Mouse (Mus musculus) liver, embryonic 15.5 days (tissue): ENCODE measurements around the gene Dnttip2. TPM values are rescaled to one million over a fixed set of nuclear protein-coding genes. Genes with fewer than 3 reads are reported as not detected.
"Not testable (repeated sequence)": the region's sequence is repeated elsewhere in the genome, so short reads cannot be mapped to it uniquely, and the experiment has no call there.

Experiments used
- ATAC-seq: fragments of 200-750 bp; cut with Nextera tagmentation; 2 replicates; pipeline ENCODE4 v1.8.0; 2017; ENCODE audit warnings: moderate number of reproducible peaks, mild to moderate bottlenecking, moderate library complexity; ENCODE audit not compliant: insufficient read depth
- H3K27ac ChIP-seq: fragments of 300-500 bp; sonication (generic); replicated peaks from 2 replicates; pipeline ENCODE4 v1.5.1; 2015; ENCODE audit warnings: mild to moderate bottlenecking, inconsistent platforms
- H3K27me3 ChIP-seq: fragments of 300-500 bp; sonication (generic); 2 replicates; pipeline ENCODE4 v1.6.1; 2015; ENCODE audit warnings: mild to moderate bottlenecking, inconsistent platforms
- H3K36me3 ChIP-seq: fragments of 300-500 bp; sonication (generic); replicated peaks from 2 replicates; pipeline ENCODE4 v1.6.1; 2015; ENCODE audit warnings: moderate library complexity, mild to moderate bottlenecking, inconsistent platforms
- H3K4me1 ChIP-seq: fragments of 300-500 bp; sonication (generic); replicated peaks from 2 replicates; pipeline ENCODE4 v1.6.1; 2015; ENCODE audit warnings: inconsistent platforms
- H3K4me2 ChIP-seq: fragments of 300-500 bp; sonication (generic); 2 replicates; pipeline ENCODE4 v1.6.1; 2015; ENCODE audit warnings: moderate library complexity, mild to moderate bottlenecking, inconsistent platforms
- H3K4me3 ChIP-seq: fragments of 300-500 bp; sonication (generic); replicated peaks from 2 replicates; pipeline ENCODE4 v1.5.1; 2015; ENCODE audit warnings: mild to moderate bottlenecking, inconsistent platforms
- H3K9ac ChIP-seq: fragments of 300-500 bp; sonication (generic); 2 replicates; pipeline ENCODE4 v1.6.1; 2015; ENCODE audit warnings: moderate library complexity, mild to moderate bottlenecking, inconsistent platforms
- H3K9me3 ChIP-seq: fragments of 300-500 bp; sonication (generic); replicated peaks from 2 replicates; pipeline ENCODE4 v1.6.1; 2016; ENCODE audit warnings: inconsistent platforms
- WGBS: fragments of 180-500 bp; shearing (Covaris S2); methylation state at CpG from one replicate; pipeline ENCODE4 v1.1.7; 2015; ENCODE audit warnings: mixed read lengths; ENCODE audit not compliant: insufficient replicate concordance; 5-methylcytosine and 5-hydroxymethylcytosine counted together
- polyA plus RNA-seq: library from polyadenylated mRNA; unstranded; fragments of >200 nt; fragmentation: Nextera tagmentation; extraction: Ambion mirVana; gene quantifications from 2 replicates; pipeline ENCODE4 v1.2.1, GENCODE M21; 2015

Gene Dnttip2
- 25.6 and 29.8 TPM in 2 replicates for polyA plus RNA-seq

- peak within 1 kb of the TSS; percentile 76 for H3K27ac ChIP-seq
- H3K27me3 ChIP-seq = no peaks in the 10 kb centered on the region
- peak within 1 kb of the TSS; percentile 82 for H3K4me2 ChIP-seq
- whole genome bisulfite sequencing = under 1% methylated on average over 57 of the region's 57 CpGs
- H3K9me3 ChIP-seq = no peaks in the 10 kb centered on the region
- peak within 1 kb of the TSS; percentile 96 for H3K4me3 ChIP-seq
- H3K36me3 ChIP-seq = peaks cover 49% of the 10 kb centered on the region
- H3K9ac ChIP-seq = peak within 1 kb of the TSS; percentile 96
- H3K4me1 ChIP-seq = peaks cover 51% of the 10 kb centered on the region
- peak; percentile 87 for ATAC-seq
Observed at GRCm38 (mm10) chr3:122274241-122275024, at the start of gene Dnttip2. Gene Dnttip2 (plus strand): TSS chr3:122274388.

DNA sequence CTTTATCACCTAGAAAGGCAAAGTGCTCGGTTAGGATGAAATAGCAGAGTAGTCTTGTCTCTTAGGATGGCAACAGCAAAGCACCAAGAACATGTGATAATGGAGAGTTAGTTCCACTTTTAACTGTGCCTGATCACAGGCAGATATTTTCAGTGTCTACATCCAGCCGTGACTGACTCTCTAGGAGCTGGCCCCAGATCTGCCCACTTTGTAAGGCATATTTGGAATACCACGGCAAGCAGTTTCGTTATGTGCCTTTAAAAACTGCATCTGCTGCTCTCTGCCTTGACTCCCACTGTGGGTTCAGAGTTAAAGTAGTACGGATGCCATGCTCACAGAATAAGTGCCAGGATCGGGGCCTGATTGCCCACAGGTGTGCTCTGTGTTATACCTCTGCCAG, 47.2 kb upstream of the Dnttip2 start:
- not testable (repeated sequence) for H3K36me3 ChIP-seq, H3K4me2 ChIP-seq, H3K9me3 ChIP-seq, H3K27ac ChIP-seq, H3K4me3 ChIP-seq, H3K27me3 ChIP-seq, H3K9ac ChIP-seq, H3K4me1 ChIP-seq, ATAC-seq
- 60% methylated on average over 6 of the region's 6 CpGs for WGBS

GRCm38 (mm10) chr3:122235772-122236171, 38.4 kb upstream of the Dnttip2 start:
- Histone ChIP-seq H3K36me3 (no peaks in the 10 kb centered on the region), H3K4me3 (no peak overlapping the region), H3K4me1 (no peaks in the 10 kb centered on the region; the same call in 1 of the 2 replicates), H3K9ac (no peak overlapping the region), H3K4me2 (no peak overlapping the region), H3K27ac (no peak overlapping the region), H3K9me3 (no peaks in the 10 kb centered on the region), H3K27me3 (no peaks in the 10 kb centered on the region)
- 32% methylated on average over 1 of the region's 1 CpGs for WGBS
- no peak; the same call in 1 of the 2 replicates for ATAC-seq

GRCm38 (mm10) chr3:122242876-122243275, 31.3 kb upstream of the Dnttip2 start:
- Histone ChIP-seq H3K9ac (no peak overlapping the region), H3K27me3 (no peaks in the 10 kb centered on the region), H3K4me3 (no peak overlapping the region), H3K27ac (peak overlapping the region; percentile 80), H3K4me2 (peak overlapping the region; percentile 44), H3K36me3 (no peaks in the 10 kb centered on the region), H3K9me3 (no peaks in the 10 kb centered on the region), H3K4me1 (peaks cover 29% of the 10 kb centered on the region)
- whole genome bisulfite sequencing = 15% methylated on average over 6 of the region's 6 CpGs
- ATAC-seq = no peak

DNA sequence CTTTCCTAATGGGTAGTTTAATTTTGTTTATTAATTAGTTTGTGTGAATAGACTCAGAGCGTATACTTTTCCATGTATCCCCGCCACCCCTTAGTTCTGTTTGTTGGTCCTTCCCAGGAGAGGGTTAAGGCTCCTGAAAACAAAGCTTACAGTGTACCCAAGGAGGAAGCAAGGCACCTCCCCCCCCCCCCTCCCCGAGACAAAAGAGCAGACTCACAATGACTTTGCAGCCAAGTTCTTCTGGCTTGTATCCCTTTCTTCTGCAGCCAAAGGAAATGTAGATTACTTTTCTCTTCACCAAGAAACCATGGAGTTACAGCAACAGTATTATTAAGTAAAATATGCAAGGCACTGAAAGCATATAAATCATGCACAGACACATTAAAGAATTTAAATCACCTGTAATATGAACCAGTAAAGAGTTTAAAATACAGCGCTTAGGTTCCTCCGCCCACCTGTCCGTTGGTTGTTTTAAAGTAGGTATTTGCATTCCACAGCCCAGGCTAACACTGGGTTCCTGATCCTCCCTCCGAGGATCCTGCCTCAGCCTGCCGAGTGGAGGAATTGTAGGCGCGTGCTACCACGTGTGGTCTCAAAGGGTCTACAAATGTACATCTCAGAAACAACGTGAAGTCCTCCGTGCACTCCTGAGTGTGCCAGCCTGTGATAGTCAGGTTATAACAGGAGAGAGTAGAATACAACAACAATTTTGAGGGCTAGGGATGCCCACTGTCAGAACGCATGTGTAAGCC, 30.6 kb upstream of the Dnttip2 start:
- peak overlapping the region; percentile 80 for H3K27ac ChIP-seq
- WGBS = 39% methylated on average over 14 of the region's 14 CpGs

GRCm38 (mm10) chr3:122244759-122245158, 29.4 kb upstream of the Dnttip2 start:
- H3K36me3 ChIP-seq = peaks cover 10% of the 10 kb centered on the region
- peak overlapping the region; percentile 70 for H3K4me2 ChIP-seq
- H3K9me3 ChIP-seq = no peaks in the 10 kb centered on the region
- ATAC-seq = no peak
- peak overlapping the region; percentile 43 for H3K9ac ChIP-seq
- peaks cover 43% of the 10 kb centered on the region for H3K4me1 ChIP-seq
- 45% methylated on average over 6 of the region's 6 CpGs for WGBS
- peak overlapping the region; percentile 37 for H3K4me3 ChIP-seq
- H3K27ac ChIP-seq = peak overlapping the region; percentile 80
- no peaks in the 10 kb centered on the region for H3K27me3 ChIP-seq

More for the DNA sequence above, 30.6 kb upstream of the Dnttip2 start:
- Histone ChIP-seq H3K9ac (no peak overlapping the region), H3K27me3 (no peaks in the 10 kb centered on the region), H3K9me3 (no peaks in the 10 kb centered on the region), H3K36me3 (peaks cover under 1% of the 10 kb centered on the region), H3K4me1 (peaks cover 34% of the 10 kb centered on the region), H3K4me3 (no peak overlapping the region), H3K4me2 (peak overlapping the region; percentile 44)
- no peak for ATAC-seq

DNA sequence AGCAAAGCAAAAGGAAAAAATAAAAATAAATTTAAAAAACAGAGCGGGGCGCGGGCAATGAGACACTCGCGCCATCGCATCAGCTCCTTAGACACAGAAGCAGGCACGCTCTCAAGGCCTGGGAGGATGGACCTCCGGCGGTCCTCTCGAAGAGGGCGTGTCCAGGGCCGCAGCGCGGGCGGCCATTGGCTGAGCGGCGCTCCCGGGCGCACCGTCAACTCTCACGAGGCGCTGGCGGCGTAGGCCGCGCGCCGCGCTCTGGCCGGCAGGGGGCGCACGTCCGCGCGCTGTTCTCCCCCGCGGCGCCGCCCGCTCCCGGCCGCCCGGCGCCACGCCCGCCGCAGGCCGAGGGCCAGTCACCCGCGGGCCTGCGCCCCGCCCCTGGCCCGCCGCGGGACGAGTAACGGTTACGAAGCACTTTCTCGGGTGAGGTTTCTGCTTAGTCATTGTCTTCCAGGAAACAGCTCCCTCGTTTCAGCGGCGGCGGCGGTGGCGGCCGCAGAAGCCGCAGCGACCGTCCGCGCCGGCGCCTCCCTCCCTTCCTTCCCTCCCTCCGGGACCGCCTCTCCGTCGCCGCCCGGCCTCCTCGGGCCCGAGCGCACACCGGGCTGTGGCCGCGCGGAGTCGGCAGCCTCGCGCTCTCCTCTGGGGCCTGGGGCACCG, 28.8 kb upstream of the Dnttip2 start, which contains the start of gene Gclm:
TSS of gene Gclm (plus strand) at position 343 of the 663 bp plus-strand sequence.
- no peaks in the 10 kb centered on the region for H3K9me3 ChIP-seq
- ATAC-seq = peak; percentile 85
- WGBS = under 1% methylated on average over 72 of the region's 90 CpGs

GRCm38 (mm10) chr3:122245878-122246332, 28.3 kb upstream of the Dnttip2 start:
- H3K27me3 ChIP-seq = no peaks in the 10 kb centered on the region
- H3K4me1 ChIP-seq = peaks cover 55% of the 10 kb centered on the region
- peak overlapping the region; percentile 100 for H3K9ac ChIP-seq
- under 1% methylated on average over 50 of the region's 50 CpGs for WGBS
- peak overlapping the region; percentile 90 for H3K4me3 ChIP-seq
- H3K4me2 ChIP-seq = peak overlapping the region; percentile 72
- H3K36me3 ChIP-seq = peaks cover 21% of the 10 kb centered on the region
- no peaks in the 10 kb centered on the region for H3K9me3 ChIP-seq
- peak; percentile 2 for ATAC-seq
- H3K27ac ChIP-seq = peak overlapping the region; percentile 100

More for the DNA sequence above, 28.8 kb upstream of the Dnttip2 start, which contains the start of gene Gclm:
- no peaks in the 10 kb centered on the region for H3K27me3 ChIP-seq
- peak within 1 kb of the TSS; percentile 72 for H3K4me2 ChIP-seq
- H3K4me1 ChIP-seq = peaks cover 49% of the 10 kb centered on the region
- H3K4me3 ChIP-seq = peak within 1 kb of the TSS; percentile 90
- peak within 1 kb of the TSS; percentile 100 for H3K9ac ChIP-seq
- H3K36me3 ChIP-seq = peaks cover 16% of the 10 kb centered on the region
- peak within 1 kb of the TSS; percentile 100 for H3K27ac ChIP-seq

GRCm38 (mm10) chr3:122246406-122246805, 27.8 kb upstream of the Dnttip2 start:
- no peak for ATAC-seq
- H3K9me3 ChIP-seq = no peaks in the 10 kb centered on the region
- peak overlapping the region; percentile 100 for H3K27ac ChIP-seq
- H3K36me3 ChIP-seq = peaks cover 26% of the 10 kb centered on the region
- H3K4me2 ChIP-seq = peak overlapping the region; percentile 72
- peak overlapping the region; percentile 90 for H3K4me3 ChIP-seq
- H3K9ac ChIP-seq = peak overlapping the region; percentile 100
- H3K27me3 ChIP-seq = no peaks in the 10 kb centered on the region
- WGBS = 8% methylated on average over 6 of the region's 6 CpGs
- H3K4me1 ChIP-seq = peaks cover 60% of the 10 kb centered on the region

DNA sequence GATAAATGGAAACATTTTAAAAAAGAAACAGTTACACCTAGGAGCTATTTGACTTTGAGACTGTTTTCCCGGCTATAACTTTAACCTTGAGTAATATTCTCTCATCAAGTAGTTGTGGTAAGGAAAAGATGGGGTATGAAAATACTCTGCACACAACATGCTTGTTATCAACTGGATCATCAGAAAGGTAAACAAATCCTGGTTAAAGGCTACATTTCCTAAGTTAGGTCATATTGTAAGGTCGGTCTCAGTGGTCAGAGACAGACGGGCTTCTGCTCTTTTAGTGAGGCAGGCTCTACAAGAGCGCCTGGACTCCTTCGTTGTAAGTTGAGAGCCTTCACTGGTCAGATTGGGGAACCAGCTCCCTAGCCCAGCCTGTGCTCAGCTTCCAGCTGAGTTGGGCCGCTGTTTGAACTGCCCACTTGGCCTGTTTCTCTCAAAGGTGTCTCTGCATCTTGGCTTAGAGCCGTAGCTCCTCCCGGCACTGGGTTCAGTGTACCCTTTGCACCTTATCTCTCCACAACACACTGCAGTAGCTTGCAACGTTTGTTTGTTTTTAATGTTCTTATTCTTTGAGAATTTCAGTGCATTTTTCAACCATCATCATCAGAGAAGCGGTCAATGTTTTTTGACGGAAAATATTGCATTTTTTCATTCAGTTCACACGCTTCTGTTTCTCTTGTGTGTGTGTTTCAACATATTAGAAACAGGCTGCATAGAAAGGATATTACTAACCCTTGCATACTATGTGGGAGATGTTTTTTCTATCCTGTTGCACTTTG, 27.0 kb upstream of the Dnttip2 start:
- peak overlapping the region; percentile 100 for H3K27ac ChIP-seq
- peaks cover 30% of the 10 kb centered on the region for H3K36me3 ChIP-seq
- H3K9me3 ChIP-seq = no peaks in the 10 kb centered on the region
- H3K4me2 ChIP-seq = peak overlapping the region; percentile 72
- 11% methylated on average over 12 of the region's 12 CpGs for WGBS
- no peaks in the 10 kb centered on the region for H3K27me3 ChIP-seq
- H3K9ac ChIP-seq = peak overlapping the region; percentile 100
- H3K4me3 ChIP-seq = peak overlapping the region; percentile 90
- peaks cover 66% of the 10 kb centered on the region for H3K4me1 ChIP-seq
- peak; percentile 70 for ATAC-seq
